Mouse (Mus musculus) spleen, postnatal 10 days (tissue): ENCODE results near the gene Myh6.
"Not testable (repeated sequence)": the region's sequence is repeated elsewhere in the genome, so short reads cannot be mapped to it uniquely, and the experiment has no call there.

Experiments
- DNase-seq, 2 experiments: peaks; one replicate each; pipeline ENCODE4 v3.0.0; 2021 to 2022; ENCODE audit warnings: low spot score in 2 of 2

Myh6 gene

DNA sequence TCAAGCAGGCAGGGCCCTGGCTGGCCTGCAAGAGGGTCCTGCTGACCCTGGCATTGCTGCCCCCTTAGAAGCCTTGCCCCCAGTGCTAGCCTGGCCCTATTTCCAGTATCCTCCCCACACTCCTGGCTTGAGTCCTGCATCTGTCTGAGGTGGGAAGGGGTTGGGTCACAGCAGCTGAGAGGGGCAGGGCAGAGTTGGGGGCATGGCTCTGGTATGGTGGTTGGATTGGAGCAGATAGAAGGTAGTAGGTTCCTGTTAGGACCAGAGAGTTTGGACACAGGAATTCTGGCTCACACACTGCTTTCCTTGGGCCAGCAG lies 28.1 kb upstream of the Myh6 start:
- no peak for DNase-seq

DNA sequence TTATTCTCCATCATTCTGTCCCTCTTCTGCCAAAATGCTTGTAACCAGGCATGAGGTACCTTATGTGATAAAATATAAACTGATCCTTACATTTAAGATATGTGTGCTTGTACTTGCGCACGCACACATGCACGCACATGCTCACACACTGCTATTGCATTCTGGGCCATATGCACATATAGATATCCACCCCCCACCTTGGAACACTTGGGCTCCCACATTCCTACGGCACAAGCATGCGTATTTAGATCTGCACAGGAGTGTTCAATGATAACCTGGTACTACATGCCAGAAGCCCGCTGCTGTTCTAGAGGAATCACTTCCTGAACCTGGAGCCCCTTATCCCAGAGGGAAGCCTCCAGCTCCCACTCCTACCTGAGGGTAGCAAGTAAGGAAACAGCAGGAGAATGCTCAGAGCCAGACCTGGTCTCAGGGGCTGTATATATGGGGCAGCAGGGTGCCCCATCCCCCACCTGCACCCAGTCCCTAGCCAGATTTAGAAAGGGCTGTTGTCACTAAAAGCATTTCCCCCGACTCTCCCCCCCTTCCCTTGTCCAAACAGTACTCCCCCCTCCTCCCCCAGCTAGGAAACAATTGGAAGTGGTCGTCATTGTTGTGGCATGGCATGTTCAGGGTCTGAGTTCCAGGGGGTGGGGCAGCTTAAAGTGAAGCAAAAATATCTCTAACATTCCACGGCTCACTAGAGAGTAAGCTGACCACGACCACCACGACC lies 27.6 kb upstream of the Myh6 start, which contains the start of gene Myh7:
Gene Myh7, minus strand, starts transcription at position 491 of the 733 bp plus-strand sequence.
- no peak for DNase-seq

DNA sequence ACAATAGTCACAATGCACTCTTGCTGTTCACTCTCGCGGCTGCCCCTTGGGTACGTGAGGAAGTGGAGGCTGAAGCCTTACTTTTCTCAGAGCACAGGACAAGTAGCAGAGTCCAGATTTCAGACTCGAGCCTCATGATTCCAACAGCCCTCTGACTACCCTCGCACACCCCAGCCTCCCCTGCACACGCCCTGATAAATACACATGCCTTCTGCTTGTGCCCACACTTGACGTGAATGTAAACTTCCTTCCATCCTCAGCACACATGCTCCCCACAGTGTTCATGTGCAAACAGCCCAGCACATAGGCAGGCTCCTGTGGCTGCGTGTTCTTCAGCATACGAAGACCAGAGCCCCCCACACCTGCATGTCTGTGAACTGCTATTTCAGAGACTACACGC lies 26.9 kb upstream of the Myh6 start:
- DNase-seq, result no peak

DNA sequence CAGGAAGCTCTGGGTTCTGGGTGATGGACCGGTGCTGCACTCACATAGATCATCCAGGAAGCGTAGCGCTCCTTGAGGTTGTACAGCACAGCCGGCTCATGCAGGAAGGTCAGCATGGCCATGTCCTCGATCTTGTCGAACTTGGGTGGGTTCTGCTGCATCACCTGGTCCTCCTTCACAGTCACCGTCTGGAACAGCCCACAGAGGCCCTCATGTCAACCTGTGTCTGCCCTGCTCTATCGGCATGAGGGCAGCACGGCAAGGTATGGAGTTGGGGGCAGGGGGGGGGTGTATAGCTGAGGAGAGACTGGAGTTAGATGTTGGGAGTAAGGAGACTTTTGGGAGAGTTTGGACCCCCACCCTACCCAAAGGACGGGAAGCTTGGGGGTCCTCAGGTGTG lies 25.5 kb upstream of the Myh6 start:
- DNase-seq, result no peak

DNA sequence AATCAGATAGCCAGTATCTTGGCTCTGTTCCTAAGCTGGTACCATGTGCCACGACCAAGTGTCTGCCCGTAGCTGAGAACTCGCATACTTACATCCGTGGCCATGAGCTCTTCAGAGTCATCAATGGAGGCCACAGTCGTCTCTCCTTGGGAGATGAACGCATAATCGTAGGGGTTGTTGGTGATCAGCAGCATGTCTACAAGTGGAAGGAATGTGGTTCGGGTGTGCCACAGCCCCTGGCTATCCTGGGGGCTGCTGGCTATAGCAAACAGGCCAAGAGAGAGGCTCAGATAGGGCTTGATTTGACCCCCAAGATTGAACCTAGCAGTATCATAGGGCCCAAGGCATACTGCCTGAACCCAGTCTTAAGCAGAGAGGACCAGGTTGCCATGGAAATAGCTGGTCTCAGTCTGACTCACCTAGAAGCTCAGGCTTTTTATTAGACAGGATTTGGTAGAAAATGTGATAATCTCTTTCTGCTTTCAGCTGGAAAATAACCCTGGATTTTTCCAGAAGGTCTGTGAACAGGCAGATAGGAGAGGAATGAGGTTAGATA lies 23.2 kb upstream of the Myh6 start:
- no peak for DNase-seq

DNA sequence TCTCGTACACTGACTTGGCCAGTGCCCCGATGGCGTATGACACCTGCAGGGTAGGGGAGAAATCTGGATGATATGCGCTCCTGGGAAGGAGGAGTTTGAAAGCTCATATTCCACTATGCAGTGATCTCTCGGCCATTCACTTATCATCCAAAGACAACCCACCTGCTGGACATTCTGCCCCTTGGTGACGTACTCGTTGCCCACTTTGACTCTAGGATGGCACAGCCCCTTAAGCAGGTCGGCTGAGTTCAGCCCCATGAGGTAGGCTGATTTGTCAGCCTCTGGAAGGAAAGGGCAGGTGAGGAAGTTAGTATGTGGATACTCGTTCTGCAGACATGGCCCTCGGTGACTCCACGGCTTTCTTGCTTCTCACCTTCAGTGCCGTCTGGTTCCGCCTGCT lies 22.2 kb upstream of the Myh6 start:
- no peak for DNase-seq

DNA sequence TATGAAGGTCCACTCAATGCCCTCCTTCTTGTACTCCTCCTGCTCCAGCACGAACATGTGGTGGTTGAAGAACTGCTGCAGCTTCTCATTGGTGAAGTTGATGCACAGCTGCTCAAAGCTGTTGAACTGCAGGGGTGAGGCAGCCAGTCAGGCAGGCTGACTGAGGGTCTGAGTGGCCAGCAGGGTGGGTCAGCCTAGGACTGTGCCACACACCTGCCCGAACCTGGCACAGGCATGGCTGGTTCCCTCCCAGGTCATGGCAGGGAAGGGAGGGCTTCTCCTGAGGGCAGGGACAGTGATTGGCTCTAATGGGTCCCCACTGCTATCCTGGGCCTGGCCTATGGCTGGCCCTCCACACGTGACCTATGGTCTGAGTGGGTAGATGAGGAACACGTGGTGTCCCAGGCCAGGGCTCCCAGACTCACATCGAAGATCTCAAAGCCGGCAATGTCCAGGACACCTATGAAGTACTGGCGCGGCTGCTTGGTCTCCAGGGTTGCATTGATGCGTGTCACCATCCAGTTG lies 21.7 kb upstream of the Myh6 start:
- not testable (repeated sequence) for DNase-seq

DNA sequence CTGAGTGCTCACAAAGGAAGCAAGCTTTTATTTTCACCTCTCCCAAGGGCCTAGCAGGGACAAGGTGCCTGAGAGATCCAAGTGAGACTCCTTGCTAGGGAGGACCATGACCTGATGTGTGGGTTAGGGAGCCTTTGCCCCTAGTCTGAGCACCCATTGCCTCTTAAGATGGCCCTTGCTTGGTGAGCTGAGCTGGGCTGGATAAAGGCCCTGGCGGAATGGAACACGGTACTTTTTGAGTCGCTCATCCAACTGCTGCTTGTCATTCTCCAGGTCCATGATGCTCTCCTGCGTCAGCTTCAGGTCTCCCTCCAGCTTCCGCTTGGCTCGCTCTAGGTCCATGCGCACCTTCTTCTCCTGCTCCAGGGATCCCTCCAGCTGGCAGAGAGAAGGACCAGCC lies 15.2 kb upstream of the Myh6 start:
- no peak for DNase-seq

DNA sequence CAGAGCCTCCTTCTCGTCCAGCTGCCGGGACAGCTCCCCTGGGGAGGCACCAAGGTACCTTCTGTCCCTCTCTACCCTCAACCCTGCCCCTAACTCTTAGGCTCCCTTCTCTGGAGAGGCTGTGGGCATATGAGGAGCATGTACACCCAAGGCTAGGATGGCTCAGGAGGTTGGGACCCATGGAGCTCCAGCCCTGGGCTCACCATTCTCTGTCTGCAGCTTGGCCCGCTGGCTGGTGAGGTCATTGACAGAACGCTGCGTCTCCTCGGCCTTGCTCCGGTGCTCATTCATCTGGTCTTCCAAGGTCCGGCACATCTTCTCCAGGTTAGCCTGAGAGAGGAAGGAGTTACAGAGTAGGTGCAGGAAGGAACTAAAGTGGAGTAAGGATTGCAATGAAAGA lies 11.9 kb upstream of the Myh6 start:
- no peak for DNase-seq

DNA sequence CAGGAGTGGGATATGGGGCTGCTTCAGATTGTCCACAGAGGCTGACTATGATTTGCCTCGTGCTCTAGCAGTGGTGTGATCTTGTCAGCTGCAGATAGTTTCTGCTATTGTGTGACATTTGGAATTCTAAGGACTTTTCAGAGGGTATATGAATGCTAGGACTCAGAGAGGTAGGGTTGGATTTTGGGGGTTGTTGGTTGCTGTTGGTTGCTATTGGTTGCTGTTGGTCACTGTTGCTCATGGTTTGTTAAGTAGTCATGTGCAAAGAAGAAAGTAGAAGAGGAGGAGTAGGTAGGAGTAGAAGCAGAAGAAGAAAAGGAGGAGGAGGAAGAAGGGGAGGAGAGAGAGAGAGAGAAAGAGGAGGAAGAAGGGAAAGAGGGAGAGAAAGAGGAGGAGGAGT lies 9.9 kb upstream of the Myh6 start, which contains the start of gene Gm17428:
Gene Gm17428, plus strand, starts transcription at position 301 of the 400 bp plus-strand sequence.
- DNase-seq, result no peak

DNA sequence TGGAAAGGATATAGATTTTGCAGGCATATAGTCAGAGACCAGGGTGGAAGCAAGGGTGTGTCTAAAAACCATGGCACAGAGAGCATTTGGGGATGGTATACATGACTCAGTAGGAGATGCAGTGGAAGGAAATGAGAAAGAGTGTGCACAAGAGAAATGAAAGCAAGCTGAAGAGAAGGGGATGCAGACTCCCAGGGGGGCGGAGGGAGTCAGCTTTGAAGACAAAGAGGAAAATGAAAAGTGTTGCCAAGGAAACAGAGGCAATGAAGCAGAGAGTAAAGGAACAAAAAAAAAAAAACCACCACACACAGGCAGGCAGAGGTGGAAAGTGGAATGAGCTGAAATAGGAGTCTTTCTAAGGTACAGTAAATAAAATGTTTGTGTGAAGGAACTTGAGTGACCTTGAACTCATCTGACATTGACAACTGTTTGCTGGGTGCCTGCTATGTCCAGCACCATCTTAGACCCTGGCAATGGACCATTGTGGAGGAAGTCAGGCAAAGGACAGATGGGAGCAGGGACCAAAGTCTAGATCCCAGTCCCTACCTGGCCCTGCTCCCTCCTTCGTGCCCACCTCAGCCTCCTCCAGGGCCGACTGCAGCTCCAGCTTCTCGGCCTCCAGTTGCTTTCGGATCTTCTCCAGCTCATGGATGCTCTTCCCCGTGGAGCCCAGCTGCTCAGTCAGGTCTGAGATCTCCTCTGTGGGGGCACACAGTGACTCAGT lies 7.5 kb upstream of the Myh6 start:
- DNase-seq, result no peak

DNA sequence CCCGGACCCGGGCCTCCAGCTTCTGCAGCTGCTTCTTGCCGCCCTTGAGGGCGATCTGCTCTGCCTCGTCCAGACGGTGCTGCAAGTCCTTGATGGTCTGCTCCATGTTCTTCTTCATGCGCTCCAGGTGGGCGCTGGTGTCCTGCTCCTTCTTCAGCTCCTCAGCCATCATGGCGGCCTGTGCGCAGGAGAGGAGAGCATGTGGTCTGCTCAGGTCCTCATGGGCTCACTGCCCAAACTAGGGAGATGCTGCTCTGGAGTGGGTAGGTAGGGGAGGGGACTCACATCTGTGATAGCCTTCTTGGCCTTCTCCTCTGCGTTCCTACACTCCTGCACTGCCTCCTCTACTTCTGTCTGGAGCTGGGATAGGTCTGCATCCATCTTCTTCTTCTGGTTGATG lies 6.1 kb upstream of the Myh6 start:
- DNase-seq, result not testable (repeated sequence)

DNA sequence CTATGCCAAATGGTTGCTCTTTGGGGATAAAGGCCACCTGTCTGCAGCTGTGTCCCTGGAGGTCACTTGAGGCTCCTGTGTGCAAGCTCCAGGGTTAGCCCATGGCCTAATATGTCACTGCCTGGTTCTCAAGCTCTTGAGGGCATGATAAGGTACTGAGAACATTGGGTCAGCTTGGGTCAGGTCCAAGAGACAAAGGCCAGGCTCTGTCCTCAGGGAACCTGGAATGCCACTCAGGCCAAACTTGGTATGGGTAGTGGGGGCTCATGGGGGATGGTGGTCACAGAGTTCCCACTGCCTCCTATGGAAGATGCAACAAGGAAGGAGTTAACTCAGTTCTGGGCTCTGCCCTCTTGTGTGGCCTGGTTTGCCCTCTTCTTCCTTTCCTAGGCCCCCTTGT lies 1.6 kb upstream of the Myh6 start:
- DNase-seq, result no peak

DNA sequence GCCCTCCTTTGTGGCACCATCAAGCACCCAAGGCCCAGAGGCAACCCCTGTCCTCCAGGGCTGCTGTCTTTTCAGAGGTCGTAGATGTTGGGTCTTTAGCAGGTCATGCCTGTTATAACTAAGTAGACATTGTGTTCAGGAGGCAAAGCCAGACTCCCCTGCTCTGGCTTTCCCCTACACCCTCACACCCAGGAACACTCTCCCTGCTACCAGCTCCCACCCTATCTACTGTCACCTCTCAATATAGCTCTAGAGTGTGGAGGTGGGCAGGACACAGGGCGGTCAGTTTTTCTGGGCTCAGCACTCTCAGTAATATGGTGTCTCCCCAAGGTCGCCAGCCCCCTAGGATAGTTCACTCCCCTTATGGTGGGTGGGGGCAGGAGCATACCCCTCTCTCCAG lies 1.1 kb upstream of the Myh6 start:
- no peak for DNase-seq

DNA sequence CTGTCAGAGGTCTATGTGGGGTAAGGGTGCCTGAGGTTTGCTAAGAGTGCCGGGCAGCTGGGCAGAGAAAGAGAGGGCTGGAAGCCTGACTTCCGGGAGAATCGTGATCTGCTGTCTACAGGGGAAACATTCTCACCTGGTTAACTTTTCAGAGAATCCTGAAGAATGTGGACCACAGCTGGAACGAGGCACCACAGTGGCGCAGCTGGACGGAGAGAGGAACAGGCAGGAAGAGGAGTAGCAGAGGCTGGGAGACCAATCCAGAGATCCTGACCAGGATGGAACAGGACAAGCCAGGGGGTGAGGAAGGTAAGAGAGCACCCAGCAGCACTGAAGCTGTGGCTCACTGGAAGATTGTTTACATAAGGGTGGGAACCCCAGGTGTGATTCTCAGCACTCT lies 1.1 kb downstream of the Myh6 start:
- DNase-seq, result no peak

DNA sequence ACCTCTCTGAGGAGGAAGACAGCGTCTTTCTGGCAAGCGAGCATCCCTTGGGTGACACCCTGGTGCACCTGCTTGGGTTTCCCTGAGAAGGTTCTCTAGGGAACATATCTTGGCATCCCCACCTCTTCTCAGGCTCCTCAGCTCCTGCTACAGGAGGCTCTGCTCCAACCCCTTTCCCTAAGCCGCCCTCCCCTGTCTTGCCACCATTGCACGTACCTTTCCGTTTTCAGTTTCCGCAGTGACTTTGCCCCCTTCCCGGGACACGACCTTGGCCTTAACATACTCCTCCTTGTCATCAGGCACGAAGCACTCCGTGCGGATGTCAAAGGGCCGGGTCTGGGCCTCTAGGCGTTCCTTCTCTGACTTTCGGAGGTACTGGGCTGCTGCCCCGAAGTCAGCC lies 1.7 kb downstream of the Myh6 start:
- no peak for DNase-seq

DNA sequence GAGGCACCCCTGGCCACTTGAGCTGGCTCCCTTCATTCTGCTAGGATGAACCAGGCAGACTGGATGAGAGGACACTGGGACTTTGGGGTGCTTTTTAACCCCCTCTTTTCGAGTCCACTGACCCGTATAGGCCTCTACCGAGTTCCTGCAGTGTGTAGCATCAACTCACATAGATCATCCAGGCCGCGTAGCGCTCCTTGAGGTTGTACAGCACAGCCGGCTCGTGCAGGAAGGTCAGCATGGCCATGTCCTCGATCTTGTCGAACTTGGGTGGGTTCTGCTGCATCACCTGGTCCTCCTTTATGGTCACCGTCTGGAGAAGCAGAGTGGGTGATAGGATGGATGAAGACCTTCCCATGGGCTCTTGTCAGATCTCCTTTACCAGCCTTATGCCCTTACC lies 3.0 kb downstream of the Myh6 start:
- DNase-seq, result no peak

DNA sequence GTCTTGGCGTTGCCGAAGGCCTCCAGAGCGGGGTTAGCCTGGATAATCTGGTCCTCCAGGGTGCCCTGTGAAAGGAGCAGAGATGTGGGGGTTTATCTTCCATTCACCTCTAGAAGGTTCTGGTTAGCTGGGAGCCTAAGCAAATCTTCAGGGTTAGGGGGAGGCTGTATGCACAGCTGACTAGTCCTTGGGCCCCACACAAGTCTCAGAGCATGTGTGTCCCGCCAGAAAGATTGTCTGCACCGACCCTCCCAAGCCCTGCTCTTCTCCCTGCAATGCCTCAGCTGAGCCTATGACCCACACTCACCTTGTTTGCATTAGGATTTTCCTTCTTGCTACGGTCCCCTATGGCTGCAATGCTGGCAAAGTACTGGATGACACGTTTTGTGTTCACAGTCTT lies 4.0 kb downstream of the Myh6 start:
- no peak for DNase-seq

DNA sequence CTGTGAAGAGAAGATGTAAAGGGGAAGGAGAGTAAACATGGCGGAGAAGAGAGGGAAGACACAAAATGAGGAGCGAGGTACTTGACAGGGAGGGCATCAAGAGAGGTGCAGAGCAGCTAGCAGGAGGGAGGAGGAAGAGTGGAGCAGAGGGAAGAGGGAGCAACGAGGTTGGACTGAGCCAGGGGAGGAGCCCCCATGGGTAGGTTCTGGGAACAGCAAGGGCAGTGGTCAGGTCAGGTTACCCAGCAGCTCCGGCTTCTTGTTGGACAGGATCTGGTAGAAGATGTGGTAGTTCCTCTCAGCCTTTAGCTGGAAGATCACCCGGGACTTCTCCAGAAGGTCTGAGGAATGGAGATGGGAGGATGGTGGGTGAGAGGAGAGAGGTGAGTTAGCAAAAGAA lies 5.2 kb downstream of the Myh6 start:
- DNase-seq, result no peak

DNA sequence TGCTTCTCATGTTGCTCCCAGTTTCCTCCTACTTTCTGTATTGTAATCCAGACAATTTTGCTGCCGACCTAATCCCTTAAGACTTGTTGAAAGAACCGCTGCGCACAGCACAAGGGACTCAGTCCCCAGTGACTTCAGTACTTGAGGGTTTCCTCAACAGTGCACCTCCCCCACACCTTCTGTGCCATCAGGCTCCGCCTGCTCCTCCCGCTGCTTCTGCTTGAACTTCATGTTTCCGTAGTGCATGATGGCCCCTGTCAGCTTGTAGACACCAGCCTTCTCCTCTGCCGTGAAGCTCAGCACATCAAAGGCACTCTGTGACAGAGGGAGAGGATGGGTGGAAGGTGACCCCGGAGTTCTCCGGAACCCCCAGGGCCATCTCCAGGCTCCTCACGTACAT lies 6.0 kb downstream of the Myh6 start:
- DNase-seq, result no peak

DNA sequence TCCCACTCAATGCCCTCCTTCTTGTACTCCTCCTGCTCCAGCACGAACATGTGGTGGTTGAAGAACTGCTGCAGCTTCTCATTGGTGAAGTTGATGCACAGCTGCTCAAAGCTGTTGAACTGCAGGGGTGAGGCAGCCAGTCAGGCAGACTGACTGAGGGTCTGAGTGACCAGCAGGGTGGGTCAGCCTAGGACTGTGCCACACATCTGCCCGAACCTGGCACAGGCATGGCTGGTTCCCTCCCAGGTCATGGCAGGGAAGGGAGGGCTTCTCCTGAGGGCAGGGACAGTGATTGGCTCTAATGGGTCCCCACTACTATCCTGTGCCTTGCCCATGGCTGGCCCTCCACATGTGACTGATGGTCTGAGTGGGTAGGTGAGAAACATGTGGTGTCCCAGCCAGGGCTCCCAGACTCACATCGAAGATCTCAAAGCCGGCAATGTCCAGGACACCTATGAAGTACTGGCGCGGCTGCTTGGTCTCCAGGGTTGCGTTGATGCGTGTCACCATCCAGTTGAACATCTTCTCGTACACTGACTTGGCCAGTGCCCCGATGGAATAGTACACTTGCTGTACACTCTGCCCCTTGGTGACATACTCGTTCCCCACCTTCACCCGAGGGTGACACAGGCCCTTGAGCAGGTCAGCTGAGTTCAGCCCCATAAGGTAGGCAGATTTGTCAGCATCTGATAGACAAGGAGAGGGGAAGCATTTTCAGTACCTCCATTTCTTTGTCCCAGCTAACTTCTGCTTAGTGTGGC lies 6.7 kb downstream of the Myh6 start:
- DNase-seq, result not testable (repeated sequence)

DNA sequence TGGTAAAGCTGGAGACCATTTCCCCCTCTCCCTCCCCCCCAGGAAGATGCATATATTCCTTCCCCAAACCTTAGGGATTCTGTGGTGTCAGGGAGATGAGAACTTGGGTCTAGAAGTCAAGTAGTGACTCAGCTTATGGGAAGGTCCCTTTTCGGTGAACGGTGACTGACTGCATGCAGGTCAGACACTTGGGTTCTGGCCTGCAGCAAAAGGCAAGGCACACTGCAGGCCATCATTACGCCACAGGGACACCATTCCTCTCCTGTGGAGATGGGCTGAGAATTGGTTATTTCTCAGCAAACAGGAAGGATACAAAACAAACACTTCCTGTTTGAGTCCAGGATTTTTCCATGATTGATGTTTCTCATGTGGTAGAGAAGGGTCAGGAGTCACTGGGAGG lies 7.5 kb downstream of the Myh6 start:
- no peak for DNase-seq
